Mouse (Mus musculus) lung, embryonic 15.5 days (tissue): ENCODE results near the gene Fndc5. TPM values are rescaled to one million over a fixed set of nuclear protein-coding genes. Genes with fewer than 3 reads are reported as not detected.

Experiments used
- ATAC-seq: fragments of 200-750 bp; cut with Nextera tagmentation; 2 replicates; pipeline ENCODE4 v1.8.0; 2017; ENCODE audit warnings: moderate number of reproducible peaks, borderline replicate concordance; ENCODE audit not compliant: low FRiP score, low TSS enrichment; ENCODE audit errors: extremely low read depth
- H3K27ac ChIP-seq: fragments of 300-500 bp; sonication (generic); 2 replicates; pipeline ENCODE4 v1.5.1; 2015; ENCODE audit warnings: moderate library complexity, mild to moderate bottlenecking, inconsistent platforms
- H3K27me3 ChIP-seq: fragments of 300-500 bp; sonication (generic); 2 replicates; pipeline ENCODE4 v1.6.1; 2015; ENCODE audit warnings: inconsistent platforms
- H3K36me3 ChIP-seq: fragments of 300-500 bp; sonication (generic); 2 replicates; pipeline ENCODE4 v1.6.1; 2015; ENCODE audit warnings: inconsistent platforms
- H3K4me1 ChIP-seq: fragments of 300-500 bp; sonication (generic); 2 replicates; pipeline ENCODE4 v1.6.1; 2015; ENCODE audit warnings: inconsistent platforms
- H3K4me2 ChIP-seq: fragments of 300-500 bp; sonication (generic); 2 replicates; pipeline ENCODE4 v1.6.1; 2015; ENCODE audit warnings: inconsistent platforms, mild to moderate bottlenecking, moderate library complexity
- H3K4me3 ChIP-seq: fragments of 300-500 bp; sonication (generic); 2 replicates; pipeline ENCODE4 v1.5.1; 2015; ENCODE audit warnings: mild to moderate bottlenecking, inconsistent platforms
- H3K9ac ChIP-seq: fragments of 300-500 bp; sonication (generic); 2 replicates; pipeline ENCODE4 v1.6.1; 2015; ENCODE audit warnings: inconsistent platforms
- H3K9me3 ChIP-seq: fragments of 300-500 bp; sonication (generic); 2 replicates; pipeline ENCODE4 v1.6.1; 2016; ENCODE audit warnings: inconsistent platforms
- WGBS: fragments of 180-500 bp; shearing (Covaris S2); methylation state at CpG from one replicate; pipeline ENCODE4 v1.1.7; 2015; 5-methylcytosine and 5-hydroxymethylcytosine counted together
- polyA plus RNA-seq: library from polyadenylated mRNA; unstranded; fragments of >200 nt; fragmentation: Nextera tagmentation; extraction: Ambion mirVana; gene quantifications from 2 replicates; pipeline ENCODE4 v1.2.1, GENCODE M21; 2015

The Fndc5 gene
- polyA plus RNA-seq: 2.7 and 3.7 TPM in 2 replicates

GRCm38 (mm10) chr4:129136579-129137391, at the start of gene Fndc5:
TSS of gene Fndc5 (plus strand) at chr4:129136999.
- Histone ChIP-seq H3K9ac (peak within 1 kb of the TSS; percentile 44), H3K36me3 (no peaks in the 10 kb centered on the region), H3K9me3 (no peaks in the 10 kb centered on the region), H3K27me3 (peaks cover 38% of the 10 kb centered on the region), H3K4me1 (peaks cover 14% of the 10 kb centered on the region), H3K4me2 (peak within 1 kb of the TSS; percentile 92), H3K27ac (no peak within 1 kb of the TSS), H3K4me3 (peak within 1 kb of the TSS; percentile 52)
- ATAC-seq: 0 out of 2 replicates have a peak, but pooled peaks have one; percentile 14
- WGBS: 3% methylated on average over 31 of the region's 80 CpGs

GRCm38 (mm10) chr4:129087850-129088249, 48.9 kb upstream of the Fndc5 start:
- H3K9ac ChIP-seq: no peak overlapping the region
- ATAC-seq: no peak
- no peak overlapping the region for H3K4me2 ChIP-seq
- H3K4me1 ChIP-seq: no peaks in the 10 kb centered on the region
- H3K27me3 ChIP-seq: no peaks in the 10 kb centered on the region
- peaks cover 8% of the 10 kb centered on the region for H3K36me3 ChIP-seq
- no peak overlapping the region for H3K4me3 ChIP-seq
- no peaks in the 10 kb centered on the region for H3K9me3 ChIP-seq
- no peak overlapping the region for H3K27ac ChIP-seq
- WGBS: 53% methylated on average over 5 of the region's 5 CpGs

- 25% methylated on average over 15 of the region's 15 CpGs for WGBS
- Histone ChIP-seq H3K27me3 (peaks cover 6% of the 10 kb centered on the region; the same call in 1 of the 2 replicates), H3K36me3 (no peaks in the 10 kb centered on the region), H3K4me1 (no peaks in the 10 kb centered on the region), H3K4me3 (no peak overlapping the region), H3K9me3 (no peaks in the 10 kb centered on the region), H3K9ac (no peak overlapping the region), H3K27ac (no peak overlapping the region), H3K4me2 (no peak overlapping the region)
- no peak for ATAC-seq
These were observed 41.5 kb upstream of the Fndc5 start for GRCm38 (mm10) chr4:129095276-129095675.

- H3K36me3 ChIP-seq: no peaks in the 10 kb centered on the region
- no peak overlapping the region for H3K4me3 ChIP-seq
- peaks cover 6% of the 10 kb centered on the region; the same call in 1 of the 2 replicates for H3K27me3 ChIP-seq
- H3K4me1 ChIP-seq: no peaks in the 10 kb centered on the region
- H3K27ac ChIP-seq: no peak overlapping the region
- H3K9ac ChIP-seq: no peak overlapping the region
- 67% methylated on average over 7 of the region's 7 CpGs for WGBS
- no peak overlapping the region for H3K4me2 ChIP-seq
- no peaks in the 10 kb centered on the region for H3K9me3 ChIP-seq
- ATAC-seq: no peak
These were observed 39.8 kb upstream of the Fndc5 start for GRCm38 (mm10) chr4:129097006-129097405.

- Histone ChIP-seq H3K27ac (no peak overlapping the region), H3K4me2 (no peak overlapping the region), H3K4me1 (peaks cover 20% of the 10 kb centered on the region), H3K4me3 (no peak overlapping the region), H3K9ac (no peak overlapping the region), H3K36me3 (no peaks in the 10 kb centered on the region), H3K9me3 (no peaks in the 10 kb centered on the region), H3K27me3 (peaks cover 32% of the 10 kb centered on the region)
- WGBS: 57% methylated on average over 14 of the region's 14 CpGs
- no peak for ATAC-seq
These were observed 34.5 kb upstream of the Fndc5 start for GRCm38 (mm10) chr4:129102133-129102829.

GRCm38 (mm10) chr4:129105356-129105755, 31.4 kb upstream of the Fndc5 start, which contains the start of gene Tmem54:
TSS of gene Tmem54 (plus strand) at chr4:129105548.
- peak within 1 kb of the TSS; percentile 39 for H3K4me3 ChIP-seq
- peaks cover 26% of the 10 kb centered on the region for H3K4me1 ChIP-seq
- peaks cover 32% of the 10 kb centered on the region for H3K27me3 ChIP-seq
- no peaks in the 10 kb centered on the region for H3K36me3 ChIP-seq
- H3K27ac ChIP-seq: no peak within 1 kb of the TSS
- WGBS: 5% methylated on average over 33 of the region's 40 CpGs
- H3K4me2 ChIP-seq: peak within 1 kb of the TSS; percentile 62
- ATAC-seq: peak; percentile 78
- H3K9me3 ChIP-seq: no peaks in the 10 kb centered on the region
- peak within 1 kb of the TSS; percentile 40 for H3K9ac ChIP-seq

GRCm38 (mm10) chr4:129106073-129106472, 30.7 kb upstream of the Fndc5 start:
- WGBS: 28% methylated on average over 9 of the region's 9 CpGs
- Histone ChIP-seq H3K9ac (0 out of 2 replicates have a peak overlapping the region, but pooled peaks have one; percentile 40), H3K27ac (no peak overlapping the region), H3K4me2 (peak overlapping the region; percentile 62), H3K4me3 (peak overlapping the region; percentile 39), H3K36me3 (no peaks in the 10 kb centered on the region), H3K9me3 (no peaks in the 10 kb centered on the region), H3K27me3 (peaks cover 32% of the 10 kb centered on the region), H3K4me1 (peaks cover 26% of the 10 kb centered on the region)
- no peak for ATAC-seq

- WGBS: 53% methylated on average over 10 of the region's 10 CpGs
- H3K9ac ChIP-seq: no peak overlapping the region
- ATAC-seq: no peak
- no peak overlapping the region for H3K4me2 ChIP-seq
- H3K4me1 ChIP-seq: peaks cover 33% of the 10 kb centered on the region
- no peaks in the 10 kb centered on the region for H3K36me3 ChIP-seq
- no peak overlapping the region for H3K4me3 ChIP-seq
- no peaks in the 10 kb centered on the region for H3K9me3 ChIP-seq
- peaks cover 32% of the 10 kb centered on the region for H3K27me3 ChIP-seq
- H3K27ac ChIP-seq: no peak overlapping the region
These were observed 29.4 kb upstream of the Fndc5 start for GRCm38 (mm10) chr4:129107348-129107899.

GRCm38 (mm10) chr4:129108624-129109023, 28.2 kb upstream of the Fndc5 start:
- WGBS: 74% methylated on average over 7 of the region's 7 CpGs

GRCm38 (mm10) chr4:129110804-129111203, 26.0 kb upstream of the Fndc5 start:
- Histone ChIP-seq H3K4me2 (no peak overlapping the region), H3K9me3 (no peaks in the 10 kb centered on the region), H3K27ac (no peak overlapping the region), H3K4me3 (no peak overlapping the region), H3K4me1 (peaks cover 34% of the 10 kb centered on the region), H3K27me3 (peaks cover 22% of the 10 kb centered on the region), H3K9ac (no peak overlapping the region), H3K36me3 (no peaks in the 10 kb centered on the region)
- 80% methylated on average over 6 of the region's 6 CpGs for WGBS
- ATAC-seq: no peak

More at GRCm38 (mm10) chr4:129108624-129109023, 28.2 kb upstream of the Fndc5 start:
- ATAC-seq: no peak
- H3K36me3 ChIP-seq: no peaks in the 10 kb centered on the region
- H3K9me3 ChIP-seq: no peaks in the 10 kb centered on the region
- no peak overlapping the region for H3K4me2 ChIP-seq
- H3K4me1 ChIP-seq: peaks cover 41% of the 10 kb centered on the region
- no peak overlapping the region for H3K27ac ChIP-seq
- peaks cover 34% of the 10 kb centered on the region for H3K27me3 ChIP-seq
- no peak overlapping the region for H3K4me3 ChIP-seq
- H3K9ac ChIP-seq: no peak overlapping the region

- 48% methylated on average over 11 of the region's 11 CpGs for WGBS
- H3K9ac ChIP-seq: no peak overlapping the region
- no peak overlapping the region for H3K4me3 ChIP-seq
- H3K9me3 ChIP-seq: no peaks in the 10 kb centered on the region
- H3K36me3 ChIP-seq: no peaks in the 10 kb centered on the region
- H3K27me3 ChIP-seq: peaks cover 16% of the 10 kb centered on the region; the same call in 1 of the 2 replicates
- no peak overlapping the region for H3K27ac ChIP-seq
- H3K4me2 ChIP-seq: no peak overlapping the region
- ATAC-seq: no peak
- H3K4me1 ChIP-seq: peaks cover 28% of the 10 kb centered on the region
These were observed 25.4 kb upstream of the Fndc5 start for GRCm38 (mm10) chr4:129111350-129111749.
